Mouse (Mus musculus): Measurements from ENCODE around the gene Slc6a5. TPM values are rescaled to one million over a fixed set of nuclear protein-coding genes. Genes with fewer than 3 reads are reported as not detected.
"Not testable (repeated sequence)": the region's sequence is repeated elsewhere in the genome, so short reads cannot be mapped to it uniquely, and the experiment has no call there.

The Slc6a5 gene
- polyA plus RNA-seq, 1 experiment from 2014 or later: 0.02 TPM

GRCm38 (mm10) chr7:49915471-49915870 lies 5.5 kb downstream of the Slc6a5 start:
- peaks cover 88% of the 10 kb centered on the region for H3K27me3 ChIP-seq
- ATAC-seq (ENCODE audit: borderline replicate concordance, extremely low read depth, low FRiP score, low TSS enrichment): no peak
- no peak overlapping the region for H3K4me3 ChIP-seq
- H3K4me2 ChIP-seq: no peak overlapping the region
- H3K36me3 ChIP-seq: no peaks in the 10 kb centered on the region
- no peak overlapping the region for H3K27ac ChIP-seq
- no peak overlapping the region for H3K9ac ChIP-seq
- no peaks in the 10 kb centered on the region for H3K4me1 ChIP-seq
- WGBS: 2% methylated on average over 11 of the region's 11 CpGs
- no peaks in the 10 kb centered on the region for H3K9me3 ChIP-seq

- Histone ChIP-seq H3K4me2 (no peak overlapping the region), H3K27ac (no peak overlapping the region), H3K4me3 (no peak overlapping the region), H3K9me3 (no peaks in the 10 kb centered on the region), H3K27me3 (peaks cover 53% of the 10 kb centered on the region), H3K36me3 (no peaks in the 10 kb centered on the region), H3K9ac (no peak overlapping the region), H3K4me1 (0 out of 2 replicates have a peak, but pooled peaks cover 4% of the 10 kb centered on the region)
- WGBS: 78% methylated on average over 4 of the region's 4 CpGs
- ATAC-seq (ENCODE audit: borderline replicate concordance, extremely low read depth, low FRiP score, low TSS enrichment): no peak
Observed at GRCm38 (mm10) chr7:49919494-49919893, 9.5 kb downstream of the Slc6a5 start.

- ATAC-seq (ENCODE audit: borderline replicate concordance, extremely low read depth, low FRiP score, low TSS enrichment): no peak
- WGBS: 63% methylated on average over 4 of the region's 4 CpGs
- no peak overlapping the region for H3K4me2 ChIP-seq
- H3K36me3 ChIP-seq: no peaks in the 10 kb centered on the region
- 0 out of 2 replicates have a peak, but pooled peaks cover 4% of the 10 kb centered on the region for H3K4me1 ChIP-seq
- no peaks in the 10 kb centered on the region for H3K9me3 ChIP-seq
- no peak overlapping the region for H3K9ac ChIP-seq
- no peak overlapping the region for H3K27ac ChIP-seq
- H3K4me3 ChIP-seq: no peak overlapping the region
- H3K27me3 ChIP-seq: peaks cover 41% of the 10 kb centered on the region
Observed at GRCm38 (mm10) chr7:49920751-49921150, 10.8 kb downstream of the Slc6a5 start.

- Histone ChIP-seq H3K4me3 (no peak overlapping the region), H3K27me3 (peaks cover 19% of the 10 kb centered on the region; the same call in 1 of the 2 replicates), H3K9me3 (no peaks in the 10 kb centered on the region), H3K36me3 (no peaks in the 10 kb centered on the region), H3K4me2 (peak overlapping the region; percentile 25; the same call in 1 of the 2 replicates), H3K4me1 (0 out of 2 replicates have a peak, but pooled peaks cover 4% of the 10 kb centered on the region), H3K9ac (no peak overlapping the region), H3K27ac (no peak overlapping the region)
- ATAC-seq (ENCODE audit: borderline replicate concordance, extremely low read depth, low FRiP score, low TSS enrichment): no peak
- 49% methylated on average over 4 of the region's 4 CpGs for WGBS
Observed at GRCm38 (mm10) chr7:49922928-49923327, 13.0 kb downstream of the Slc6a5 start.

GRCm38 (mm10) chr7:49923376-49923775 lies 13.4 kb downstream of the Slc6a5 start:
- 0% methylated on average over 13 of the region's 13 CpGs for WGBS
- H3K4me2 ChIP-seq: peak overlapping the region; percentile 25; the same call in 1 of the 2 replicates
- no peak overlapping the region for H3K9ac ChIP-seq
- peak; percentile 56; the same call in 1 of the 2 replicates for ATAC-seq (ENCODE audit: borderline replicate concordance, extremely low read depth, low FRiP score, low TSS enrichment)
- no peaks in the 10 kb centered on the region for H3K9me3 ChIP-seq
- no peak overlapping the region for H3K27ac ChIP-seq
- H3K4me1 ChIP-seq: 0 out of 2 replicates have a peak, but pooled peaks cover 4% of the 10 kb centered on the region
- no peak overlapping the region for H3K4me3 ChIP-seq
- peaks cover 14% of the 10 kb centered on the region; the same call in 1 of the 2 replicates for H3K27me3 ChIP-seq
- H3K36me3 ChIP-seq: no peaks in the 10 kb centered on the region

- H3K27ac ChIP-seq: 0 out of 2 replicates have a peak overlapping the region, but pooled peaks have one; percentile 45
- peak; percentile 56 for ATAC-seq (ENCODE audit: borderline replicate concordance, extremely low read depth, low FRiP score, low TSS enrichment)
Observed at GRCm38 (mm10) chr7:49928571-49928970, 18.6 kb downstream of the Slc6a5 start.

GRCm38 (mm10) chr7:49929999-49930398 lies 20.1 kb downstream of the Slc6a5 start:
- Histone ChIP-seq H3K27ac (no peak overlapping the region), H3K4me2 (no peak overlapping the region), H3K9ac (no peak overlapping the region), H3K36me3 (no peaks in the 10 kb centered on the region), H3K4me1 (no peaks in the 10 kb centered on the region), H3K27me3 (no peaks in the 10 kb centered on the region; the same call in 1 of the 2 replicates), H3K4me3 (no peak overlapping the region), H3K9me3 (no peaks in the 10 kb centered on the region)
- ATAC-seq (ENCODE audit: borderline replicate concordance, extremely low read depth, low FRiP score, low TSS enrichment): no peak
- 47% methylated on average over 4 of the region's 4 CpGs for WGBS

More at GRCm38 (mm10) chr7:49928571-49928970, 18.6 kb downstream of the Slc6a5 start:
- no peaks in the 10 kb centered on the region; the same call in 1 of the 2 replicates for H3K27me3 ChIP-seq
- no peak overlapping the region for H3K9ac ChIP-seq
- no peaks in the 10 kb centered on the region for H3K4me1 ChIP-seq
- no peaks in the 10 kb centered on the region for H3K9me3 ChIP-seq
- no peak overlapping the region for H3K4me2 ChIP-seq
- H3K4me3 ChIP-seq: no peak overlapping the region
- WGBS: 35% methylated on average over 3 of the region's 3 CpGs
- no peaks in the 10 kb centered on the region for H3K36me3 ChIP-seq

GRCm38 (mm10) chr7:49933386-49934115 lies 23.6 kb downstream of the Slc6a5 start:
- WGBS: 77% methylated on average over 14 of the region's 14 CpGs

GRCm38 (mm10) chr7:49936821-49937220 lies 26.9 kb downstream of the Slc6a5 start:
- Histone ChIP-seq H3K36me3 (no peaks in the 10 kb centered on the region), H3K9ac (no peak overlapping the region), H3K9me3 (no peaks in the 10 kb centered on the region), H3K4me2 (no peak overlapping the region), H3K4me1 (no peaks in the 10 kb centered on the region), H3K27ac (no peak overlapping the region), H3K4me3 (no peak overlapping the region), H3K27me3 (no peaks in the 10 kb centered on the region)
- no peak for ATAC-seq (ENCODE audit: borderline replicate concordance, extremely low read depth, low FRiP score, low TSS enrichment)
- 81% methylated on average over 3 of the region's 3 CpGs for WGBS

More at GRCm38 (mm10) chr7:49933386-49934115, 23.6 kb downstream of the Slc6a5 start:
- not testable (repeated sequence) for H3K27ac ChIP-seq; H3K36me3 ChIP-seq; H3K9ac ChIP-seq; H3K4me2 ChIP-seq; H3K4me3 ChIP-seq; H3K27me3 ChIP-seq; ATAC-seq (ENCODE audit: borderline replicate concordance, extremely low read depth, low FRiP score, low TSS enrichment); H3K4me1 ChIP-seq; H3K9me3 ChIP-seq

- Histone ChIP-seq H3K4me3 (no peak overlapping the region), H3K36me3 (no peaks in the 10 kb centered on the region), H3K27me3 (0 out of 2 replicates have a peak, but pooled peaks cover 3% of the 10 kb centered on the region), H3K9ac (no peak overlapping the region), H3K9me3 (no peaks in the 10 kb centered on the region), H3K4me1 (no peaks in the 10 kb centered on the region), H3K4me2 (no peak overlapping the region), H3K27ac (no peak overlapping the region)
- ATAC-seq (ENCODE audit: borderline replicate concordance, extremely low read depth, low FRiP score, low TSS enrichment): no peak
- 69% methylated on average over 3 of the region's 3 CpGs for WGBS
Observed at GRCm38 (mm10) chr7:49942023-49942422, 32.1 kb downstream of the Slc6a5 start.

GRCm38 (mm10) chr7:49942490-49942889 lies 32.5 kb downstream of the Slc6a5 start:
- no peak overlapping the region for H3K9ac ChIP-seq
- 61% methylated on average over 5 of the region's 5 CpGs for WGBS
- no peaks in the 10 kb centered on the region for H3K36me3 ChIP-seq
- no peaks in the 10 kb centered on the region for H3K4me1 ChIP-seq
- H3K4me2 ChIP-seq: no peak overlapping the region
- no peak for ATAC-seq (ENCODE audit: borderline replicate concordance, extremely low read depth, low FRiP score, low TSS enrichment)
- no peaks in the 10 kb centered on the region for H3K9me3 ChIP-seq
- 0 out of 2 replicates have a peak, but pooled peaks cover 3% of the 10 kb centered on the region for H3K27me3 ChIP-seq
- no peak overlapping the region for H3K4me3 ChIP-seq
- no peak overlapping the region for H3K27ac ChIP-seq

- Histone ChIP-seq H3K27ac (no peak overlapping the region), H3K27me3 (0 out of 2 replicates have a peak, but pooled peaks cover 3% of the 10 kb centered on the region), H3K4me1 (no peaks in the 10 kb centered on the region), H3K9me3 (no peaks in the 10 kb centered on the region), H3K4me3 (no peak overlapping the region), H3K4me2 (no peak overlapping the region), H3K36me3 (no peaks in the 10 kb centered on the region), H3K9ac (no peak overlapping the region)
- ATAC-seq (ENCODE audit: borderline replicate concordance, extremely low read depth, low FRiP score, low TSS enrichment): no peak
- 85% methylated on average over 9 of the region's 9 CpGs for WGBS
Observed at GRCm38 (mm10) chr7:49946691-49947090, 36.7 kb downstream of the Slc6a5 start.

Measured in lung, embryonic 15.5 days (tissue).